Mouse (Mus musculus): ENCODE data around the gene Tradd.
A peak's percentile ranks its signal among the peaks of the same experiment; 100 is the strongest.

Gene Tradd

DNA sequence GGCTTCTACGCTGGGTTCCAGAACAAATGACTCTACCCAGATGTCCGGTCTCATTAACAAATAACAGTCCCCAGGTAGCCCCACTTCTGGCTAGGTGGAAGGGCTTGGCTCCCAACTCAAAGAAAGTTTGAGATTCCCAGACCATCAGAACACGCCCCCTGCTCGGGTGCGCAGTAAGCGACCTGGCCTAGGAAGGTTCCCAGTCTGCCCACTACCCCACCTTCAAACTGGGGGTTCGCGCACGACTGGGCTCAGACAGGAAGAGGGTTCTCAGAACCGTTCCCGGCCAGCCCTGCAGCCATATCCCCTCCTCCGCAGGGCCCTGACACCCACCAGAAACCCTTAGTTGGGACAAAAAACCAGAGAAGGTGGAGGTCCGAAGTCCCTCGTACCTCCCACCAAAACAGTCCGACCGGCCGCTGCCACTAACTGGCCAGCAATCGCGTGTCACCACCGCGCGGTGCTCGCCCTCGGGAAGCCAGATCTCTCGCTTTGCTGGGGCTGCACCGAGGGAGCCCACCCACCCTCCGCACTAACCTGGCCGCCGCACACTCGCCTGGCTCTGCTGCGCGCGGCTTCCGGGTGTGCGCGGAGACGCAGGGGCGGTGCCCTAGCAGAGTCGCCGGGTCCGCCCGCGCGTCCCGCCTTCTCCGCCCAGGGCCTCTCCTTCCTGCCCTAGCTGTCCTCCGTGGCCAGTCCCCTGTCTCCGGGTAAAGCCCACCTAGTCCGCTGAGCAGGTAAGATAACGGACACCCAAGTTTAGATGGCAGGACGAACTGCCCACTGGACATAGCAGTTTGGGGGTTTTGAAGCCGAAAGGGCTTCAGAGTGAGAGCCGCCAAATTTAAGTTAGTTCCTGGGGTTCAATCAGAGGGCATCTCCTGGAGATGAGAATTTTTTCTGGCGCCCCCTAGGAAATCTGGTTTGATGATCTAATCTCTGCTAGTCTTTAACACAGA lies at the start of gene Tradd, which contains the start of gene Fbxl8:
Gene Tradd, minus strand, starts transcription at position 586 of the 959 bp plus-strand sequence.
Gene Fbxl8, plus strand, starts transcription at position 625 of the 959 bp plus-strand sequence.
- DNase-seq, result peak; percentile 35

DNA sequence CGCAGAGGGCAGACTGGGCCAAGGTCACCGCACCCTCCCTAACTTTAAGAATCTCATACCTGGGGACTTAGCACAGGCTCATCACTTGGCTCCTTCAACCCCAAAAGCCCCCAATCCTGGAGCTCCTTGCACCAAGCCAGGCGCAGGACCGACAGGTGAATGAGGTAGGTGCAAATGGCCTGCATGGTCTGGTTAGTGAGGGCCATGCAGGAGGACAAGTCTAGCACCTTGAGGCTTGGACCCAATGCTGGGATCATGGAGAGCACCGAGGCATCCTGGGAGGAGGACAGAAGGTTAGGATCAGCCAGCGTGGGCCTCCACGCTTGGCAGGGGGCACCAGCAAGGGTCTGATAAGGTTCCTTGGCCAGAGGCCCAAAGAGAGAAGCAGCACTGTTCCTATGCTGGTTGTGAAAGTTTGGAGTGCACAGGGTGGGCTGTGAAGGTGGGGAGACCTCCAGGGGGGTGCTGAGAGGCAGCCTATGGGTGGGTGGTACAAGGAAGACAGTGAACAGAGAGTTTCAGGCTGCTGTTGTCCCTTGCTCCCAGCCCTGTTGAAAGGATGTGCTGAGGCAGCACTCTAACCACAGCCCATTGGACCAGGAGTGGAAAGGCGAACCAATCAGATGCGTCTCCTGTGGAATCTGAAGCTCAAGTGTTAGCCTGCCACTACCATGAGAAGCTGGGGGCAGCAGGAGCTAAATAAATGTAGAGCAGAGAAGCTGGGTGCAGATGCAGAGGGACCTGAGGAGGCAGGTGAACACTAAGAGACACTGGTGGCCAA lies 49.4 kb upstream of the Tradd start:
- no peak for DNase-seq

GRCm38 (mm10) chr8:105312891-105313481 lies 48.6 kb upstream of the Tradd start:
- no peak for DNase-seq

- DNase-seq, result no peak
Measured at GRCm38 (mm10) chr8:105311718-105312117, 47.3 kb upstream of the Tradd start.

DNA sequence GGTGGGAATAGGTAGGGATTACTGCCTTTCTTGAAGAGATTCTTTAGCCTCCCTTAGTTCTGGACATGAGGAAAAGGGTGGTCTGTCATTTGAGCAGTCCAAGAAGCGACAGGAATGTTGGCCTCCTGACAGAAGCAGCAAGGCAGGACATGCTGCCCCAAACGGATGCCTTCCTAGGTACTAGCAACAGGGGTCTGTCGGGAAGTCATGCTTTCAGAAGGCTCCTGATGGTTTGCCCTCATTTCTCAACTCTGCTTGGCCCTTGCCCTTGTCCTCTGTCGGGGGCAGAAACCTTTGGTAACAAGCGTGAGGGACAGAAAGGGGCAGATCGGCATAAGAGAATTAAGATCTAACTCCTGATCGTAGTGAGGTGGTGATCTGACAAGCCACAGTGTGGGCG lies 45.7 kb upstream of the Tradd start:
- no peak for DNase-seq

GRCm38 (mm10) chr8:105309142-105309847 lies 44.9 kb upstream of the Tradd start:
- DNase-seq, result no peak

DNA sequence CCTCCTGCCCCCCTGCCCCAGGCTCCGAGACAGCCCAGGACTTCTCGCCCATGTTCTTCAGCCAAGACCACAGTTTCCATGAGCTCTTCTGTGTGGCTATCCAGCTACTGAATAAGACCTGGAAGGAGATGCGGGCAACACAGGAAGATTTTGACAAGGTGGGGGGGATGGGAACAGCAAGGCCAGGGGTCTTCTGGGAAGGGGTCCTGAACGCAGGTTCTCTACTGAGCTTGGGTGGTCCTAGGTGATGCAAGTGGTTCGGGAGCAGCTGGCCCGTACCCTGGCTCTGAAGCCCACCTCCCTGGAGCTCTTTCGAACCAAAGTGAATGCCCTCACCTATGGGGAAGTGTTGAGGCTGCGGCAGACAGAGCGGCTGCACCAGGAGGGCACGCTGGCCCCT lies 44.0 kb upstream of the Tradd start:
- DNase-seq, result no peak

DNA sequence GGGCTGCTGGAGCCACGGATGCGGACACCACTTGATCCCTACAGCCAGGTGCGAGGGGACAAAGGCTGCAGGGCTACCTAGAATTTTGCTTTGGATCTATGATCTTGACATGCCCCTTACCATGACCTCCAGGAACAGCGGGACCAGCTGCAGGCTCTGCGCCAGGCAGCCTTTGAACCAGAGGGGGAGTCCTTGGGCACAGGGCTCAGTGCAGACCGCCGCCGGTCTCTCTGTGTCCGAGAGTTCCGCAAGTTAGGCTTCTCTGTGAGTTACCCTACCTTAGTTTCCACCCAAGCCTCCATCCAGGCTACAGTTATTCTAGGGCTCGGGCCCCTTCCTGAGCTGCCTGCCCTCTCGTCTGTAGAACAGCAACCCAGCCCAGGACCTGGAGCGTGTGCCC lies 43.3 kb upstream of the Tradd start:
- DNase-seq, result no peak

DNA sequence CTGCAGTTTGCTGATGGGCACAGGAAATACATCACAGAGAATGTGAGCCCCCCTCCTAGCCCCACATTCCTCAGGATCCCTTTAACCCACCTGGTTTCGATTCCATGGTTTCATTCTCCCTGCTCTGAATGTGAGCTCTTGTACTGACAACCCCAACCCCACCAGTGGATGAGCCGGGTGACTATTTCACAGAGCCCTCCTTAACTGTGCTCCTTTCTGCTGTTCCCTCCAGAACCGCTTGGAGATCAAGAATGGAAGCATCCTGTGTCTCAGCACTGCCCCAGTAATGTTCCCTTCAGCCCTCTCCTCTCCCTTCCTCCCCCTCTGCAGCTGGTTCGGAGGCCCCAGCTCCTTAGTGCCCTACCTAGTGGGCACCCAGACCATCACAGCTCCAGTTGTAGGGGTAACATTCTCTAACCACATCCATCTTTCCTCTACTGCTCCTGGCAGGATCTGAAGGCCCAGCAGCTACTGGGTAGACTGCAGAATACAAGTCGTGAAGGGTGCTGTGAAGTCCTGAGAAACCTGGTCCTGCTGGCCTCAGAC lies 41.8 kb upstream of the Tradd start:
- DNase-seq, result no peak

GRCm38 (mm10) chr8:105305211-105306145 lies 41.1 kb upstream of the Tradd start, which contains the start of gene Elmo3:
TSS of gene Elmo3 (plus strand) at chr8:105305601.
- peak; percentile 78 for DNase-seq

- no peak for DNase-seq
Measured at GRCm38 (mm10) chr8:105304325-105305210, 40.2 kb upstream of the Tradd start.

GRCm38 (mm10) chr8:105303874-105304273 lies 39.5 kb upstream of the Tradd start:
- DNase-seq, result no peak

- no peak for DNase-seq
Measured at GRCm38 (mm10) chr8:105303396-105303795, 39.0 kb upstream of the Tradd start.

DNA sequence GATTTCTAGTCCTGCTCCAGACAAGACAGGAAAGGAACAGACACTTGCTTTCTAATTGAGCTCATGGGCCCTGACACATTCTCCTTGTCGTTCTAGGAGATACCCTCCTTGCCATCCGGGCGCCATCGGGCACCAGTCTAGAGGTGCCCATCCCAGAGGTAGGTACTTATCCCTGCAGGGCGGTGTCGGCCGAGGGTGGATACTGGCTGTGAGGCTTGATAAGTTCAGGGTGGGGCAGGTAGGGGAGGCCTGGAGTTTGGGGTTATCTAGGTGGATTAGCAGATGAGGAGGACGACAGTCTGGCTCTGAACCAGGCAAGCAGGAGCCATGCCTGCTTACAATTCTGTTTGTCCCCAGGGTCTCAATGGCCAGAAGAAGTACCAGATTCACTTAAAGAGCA lies 35.6 kb upstream of the Tradd start:
- DNase-seq, result no peak

GRCm38 (mm10) chr8:105298351-105299252 lies 34.2 kb upstream of the Tradd start:
- DNase-seq, result peak; percentile 6

- DNase-seq, result peak; percentile 95
Measured at GRCm38 (mm10) chr8:105297511-105298192, 33.2 kb upstream of the Tradd start, which contains the start of gene E2f4. TSS of gene E2f4 (plus strand) at chr8:105297663.

GRCm38 (mm10) chr8:105295895-105296573 lies 31.6 kb upstream of the Tradd start, which contains the start of gene Exoc3l:
TSS of gene Exoc3l (minus strand) at chr8:105296101.
- no peak for DNase-seq

All from right cerebral cortex, postnatal 14 days (tissue).